Mouse (Mus musculus) adrenal gland, postnatal 36 days (tissue): Measurements from ENCODE around the gene Gm15294. TPM values are rescaled to one million over a fixed set of nuclear protein-coding genes. Genes with fewer than 3 reads are reported as not detected.

Experiments used
- DNase-seq, 2 experiments: peaks; one replicate each; pipeline ENCODE4 v3.0.0; 2021; ENCODE audit warnings: mixed read lengths in 1 of 2
- long read RNA-seq, 2 experiments: library from polyadenylated mRNA; stranded (forward); transcript quantifications; one replicate each; pipeline ENCODE4 v2.0.0; 2021; ENCODE audit warnings: borderline sequencing depth in 2 of 2
- total RNA-seq, 2 experiments: library from RNA; stranded (reverse); gene quantifications; 2 replicates each; pipeline ENCODE4 v1.2.3; 2021

The Gm15294 gene
- not detected for total RNA-seq
- long read RNA-seq, experiment 1, result 0 reads
- long read RNA-seq, experiment 2, result 0 reads

- DNase-seq, result no peak
These were observed at the start of gene Gm15294 for GRCm38 (mm10) chrX:141875135-141875534. Gm15294 (minus strand) TSS chrX:141875235.

DNA sequence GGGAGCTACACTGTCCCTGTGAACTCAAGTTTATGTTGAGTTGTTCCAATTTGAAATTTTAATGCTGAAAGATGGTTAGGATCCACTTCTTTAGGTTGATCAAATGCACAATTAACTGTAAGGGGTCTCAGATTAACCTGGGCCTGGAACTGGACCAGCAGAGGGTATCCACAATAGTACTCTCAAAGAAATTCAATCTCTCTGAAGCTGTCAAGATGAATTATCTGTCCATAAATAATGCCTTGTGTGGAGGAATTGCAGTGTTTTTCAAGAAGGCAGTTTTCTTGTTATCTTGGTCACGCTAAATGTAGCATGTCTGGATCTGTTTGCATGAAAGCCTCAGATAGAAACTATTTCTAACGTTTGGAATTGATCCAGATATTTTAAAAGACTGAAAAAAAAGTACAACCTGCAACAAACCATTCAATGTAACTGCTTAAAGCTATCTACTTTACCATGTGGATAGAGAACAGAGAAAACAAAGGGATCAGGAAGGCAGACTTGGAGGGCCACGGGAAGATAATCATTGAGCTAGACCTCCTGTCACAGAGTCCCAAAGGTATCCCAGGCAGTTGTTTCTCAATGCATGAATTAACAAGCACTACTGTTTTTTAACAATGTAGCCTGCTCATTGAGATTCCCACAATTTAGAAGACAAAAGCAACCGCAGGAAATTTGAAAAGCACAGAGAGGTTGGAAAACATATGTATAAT, 9.5 kb upstream of the Gm15294 start:
- no peak for DNase-seq

- DNase-seq, result no peak
These were observed 1.0 kb downstream of the Gm15294 start for GRCm38 (mm10) chrX:141874024-141874423.

DNA sequence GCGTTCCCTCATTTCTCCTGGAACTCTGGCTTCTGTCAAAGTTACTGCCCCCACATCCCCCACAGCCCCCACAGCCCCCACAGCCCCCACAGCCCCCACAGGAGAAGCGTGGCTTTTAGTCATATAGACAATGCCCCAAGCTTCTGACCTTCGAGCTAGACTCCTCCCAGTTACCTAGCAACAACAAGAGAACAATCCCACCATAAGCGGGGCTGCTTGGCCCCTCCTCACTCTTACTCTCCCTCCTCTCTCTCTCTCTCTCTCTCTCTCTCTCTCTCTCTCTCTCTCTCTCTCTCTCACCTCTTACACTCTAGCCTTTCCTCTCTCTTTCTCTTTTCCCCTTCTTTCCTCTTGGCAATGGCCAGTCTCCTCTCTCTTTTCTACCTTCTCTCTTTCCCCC, 1.4 kb downstream of the Gm15294 start:
- DNase-seq, result no peak

GRCm38 (mm10) chrX:141855684-141856396, 19.2 kb downstream of the Gm15294 start:
- no peak for DNase-seq

Other genes starting within 250 kb of the Gm15294 start
- gene Irs4, start 150.0 kb downstream of the Gm15294 start, total RNA-seq, result not detected